Mouse (Mus musculus): ENCODE data around the gene Zfand6.

GRCm38 (mm10) chr7:84612445-84612844, 77.3 kb downstream of the Zfand6 start:
- TF ChIP-seq CTCF (IDR thresholded peaks at IDR 0.05; ENCODE audit: control insufficient read depth, insufficient read depth, low read length): no peak
- no peak for TF ChIP-seq POLR2A (IDR thresholded peaks at IDR 0.05; ENCODE audit: borderline replicate concordance, control insufficient read depth, low read depth, low read length)
